Mouse (Mus musculus) spleen, postnatal 36 days (tissue): Measurements from ENCODE around the gene Gm11096.
A peak's percentile ranks its signal among the peaks of the same experiment; 100 is the strongest.

Experiments
- DNase-seq, 2 experiments: peaks; one replicate each; pipeline ENCODE4 v3.0.0; 2022; ENCODE audit warnings: low spot score in 2 of 2, mixed read lengths in 1 of 2

Gm11096 gene

DNA sequence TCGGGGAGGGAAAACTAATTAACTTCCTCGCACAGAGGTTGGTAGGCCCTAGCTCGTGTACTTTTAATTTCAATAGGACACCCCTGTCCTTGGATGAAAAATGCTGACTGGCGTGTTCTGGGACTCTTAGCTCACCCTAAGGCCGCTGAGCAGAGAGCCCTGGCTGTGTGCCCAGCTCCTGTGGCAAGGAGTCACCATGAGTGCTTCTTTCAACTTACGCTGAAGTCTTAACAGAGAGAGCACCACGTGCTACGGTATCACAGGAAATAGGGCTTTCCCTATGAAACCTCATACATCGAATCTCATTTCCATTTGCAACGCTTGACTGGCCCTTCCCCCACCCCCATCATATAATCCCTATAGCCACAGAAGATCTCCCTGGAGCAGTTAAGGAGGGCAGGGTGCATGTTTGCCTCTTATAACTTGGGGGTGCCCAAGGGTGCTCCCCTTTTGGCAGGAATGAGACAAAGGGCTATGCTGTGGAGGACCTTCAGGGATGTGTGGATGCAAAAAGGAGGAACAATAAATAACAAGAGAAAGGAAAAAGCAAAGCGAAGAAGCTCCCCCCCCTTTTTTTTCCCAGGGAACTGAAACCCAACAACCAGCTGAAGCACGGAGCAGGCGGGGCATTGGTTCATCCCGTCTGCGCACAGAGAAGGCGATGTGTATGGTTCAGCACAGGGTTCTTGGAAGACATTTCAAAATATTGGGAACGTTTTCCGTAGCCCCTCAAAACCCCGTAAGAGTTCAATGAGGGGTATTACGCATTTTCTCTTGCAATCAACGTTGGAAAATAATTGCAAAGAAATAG lies 39.0 kb downstream of the Gm11096 start:
- DNase-seq, result peak; percentile 25 to 39

DNA sequence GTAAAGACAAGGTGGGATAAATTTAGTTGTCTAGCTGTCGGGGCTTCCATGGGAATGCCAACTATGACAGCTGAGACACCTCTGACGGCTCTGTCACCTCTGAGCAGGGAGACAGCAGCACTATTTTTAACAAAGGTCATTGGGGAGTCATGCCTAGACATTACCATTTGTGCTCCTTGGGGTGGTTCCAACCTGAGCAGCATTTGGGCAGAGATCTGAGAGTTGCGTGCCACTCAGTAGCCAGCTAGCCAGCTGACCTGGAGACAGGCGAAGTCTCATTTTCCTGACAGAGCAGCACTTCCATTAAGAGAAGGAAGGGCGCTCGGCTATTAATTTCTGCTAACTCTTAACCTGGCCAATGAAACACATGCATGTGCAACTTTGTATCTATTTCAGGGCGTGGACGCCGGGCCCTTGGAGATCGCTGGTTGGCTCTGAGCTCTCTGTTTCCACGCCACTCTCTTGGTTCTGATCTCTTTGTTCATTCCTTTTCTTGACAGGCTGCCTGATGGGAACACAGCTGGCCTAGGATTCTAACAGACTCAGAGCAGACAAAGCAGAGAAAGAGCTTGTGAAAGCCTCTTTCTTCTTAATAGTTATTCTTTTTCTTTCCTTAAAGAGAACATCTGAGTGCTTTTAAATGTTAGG lies 40.4 kb downstream of the Gm11096 start:
- no peak for DNase-seq

DNA sequence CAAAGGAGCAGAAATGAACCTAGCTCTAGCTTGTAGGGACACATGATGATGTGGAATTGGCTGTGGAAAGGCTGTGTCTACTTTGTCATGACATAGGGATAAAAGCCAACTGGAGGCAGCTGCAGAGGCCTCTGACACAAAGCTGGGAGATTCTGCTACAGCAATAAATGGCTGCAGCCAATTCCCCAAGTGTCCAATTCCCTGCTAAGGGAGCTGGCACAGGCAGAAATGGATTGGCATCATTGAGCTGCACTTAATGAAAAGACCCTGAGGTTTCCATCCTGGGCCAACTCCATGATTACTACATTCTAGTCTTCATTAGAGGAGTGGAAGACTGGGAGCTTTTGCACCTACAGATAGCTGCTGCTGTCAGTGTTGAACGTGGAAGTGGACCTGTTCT lies 44.8 kb downstream of the Gm11096 start:
- DNase-seq, result no peak
